Mouse (Mus musculus): Measurements from ENCODE around the gene Zbtb3. TPM values are rescaled to one million over a fixed set of nuclear protein-coding genes. Genes with fewer than 3 reads are reported as not detected.

The Zbtb3 gene
- polyA plus RNA-seq, 1 experiment from 2014 or later: 2.3 TPM

DNA sequence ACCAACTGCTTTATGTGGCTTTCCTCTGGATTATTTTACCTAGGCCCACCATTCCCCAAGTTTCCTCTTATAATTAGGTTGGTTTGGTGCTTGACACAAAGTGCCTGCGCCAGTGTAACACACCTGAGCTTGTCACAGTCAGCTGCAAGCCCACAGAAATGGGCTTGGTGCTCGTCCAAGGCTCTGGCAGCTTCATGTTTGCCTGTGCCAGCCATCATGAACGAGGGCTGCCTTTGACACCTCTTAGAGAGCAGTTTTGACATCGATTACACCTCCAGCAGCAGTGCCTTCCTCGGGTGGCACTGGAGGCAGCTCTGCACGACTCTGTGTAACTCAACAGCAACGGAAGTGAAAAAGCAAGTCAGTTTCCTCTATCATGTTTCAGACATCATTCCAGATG is 12.2 kb upstream of the Zbtb3 start:
- no peak for DNase-seq (ENCODE audit: low spot score)
- H3K4me2 ChIP-seq (replicated peaks; ENCODE audit: low read depth): no peak overlapping the region
- ATAC-seq (ENCODE audit: low FRiP score, low TSS enrichment): no peak
- TF ChIP-seq CTCF (IDR thresholded peaks at IDR 0.05; ENCODE audit: low read depth) (no peak), EP300 (optimal IDR thresholded peaks at IDR 0.05) (no peak)
- H3K9ac ChIP-seq (ENCODE audit: low read length): no peak overlapping the region
- no peaks in the 10 kb centered on the region for H3K4me1 ChIP-seq (replicated peaks; ENCODE audit: control insufficient read depth, insufficient read depth)
- H3K27ac ChIP-seq (replicated peaks): no peak overlapping the region
- WGBS: 77% methylated on average over 7 of the region's 7 CpGs
- no peaks in the 10 kb centered on the region for H3K27me3 ChIP-seq (ENCODE audit: control insufficient read depth, insufficient read depth, low read length)
- H3K9me3 ChIP-seq (ENCODE audit: control insufficient read depth, low read length): no peaks in the 10 kb centered on the region
- no peak overlapping the region for H3K4me3 ChIP-seq (ENCODE audit: low read depth, low read length)
- H3K36me3 ChIP-seq (ENCODE audit: control insufficient read depth, insufficient read depth, low read length): peaks cover 9% of the 10 kb centered on the region

DNA sequence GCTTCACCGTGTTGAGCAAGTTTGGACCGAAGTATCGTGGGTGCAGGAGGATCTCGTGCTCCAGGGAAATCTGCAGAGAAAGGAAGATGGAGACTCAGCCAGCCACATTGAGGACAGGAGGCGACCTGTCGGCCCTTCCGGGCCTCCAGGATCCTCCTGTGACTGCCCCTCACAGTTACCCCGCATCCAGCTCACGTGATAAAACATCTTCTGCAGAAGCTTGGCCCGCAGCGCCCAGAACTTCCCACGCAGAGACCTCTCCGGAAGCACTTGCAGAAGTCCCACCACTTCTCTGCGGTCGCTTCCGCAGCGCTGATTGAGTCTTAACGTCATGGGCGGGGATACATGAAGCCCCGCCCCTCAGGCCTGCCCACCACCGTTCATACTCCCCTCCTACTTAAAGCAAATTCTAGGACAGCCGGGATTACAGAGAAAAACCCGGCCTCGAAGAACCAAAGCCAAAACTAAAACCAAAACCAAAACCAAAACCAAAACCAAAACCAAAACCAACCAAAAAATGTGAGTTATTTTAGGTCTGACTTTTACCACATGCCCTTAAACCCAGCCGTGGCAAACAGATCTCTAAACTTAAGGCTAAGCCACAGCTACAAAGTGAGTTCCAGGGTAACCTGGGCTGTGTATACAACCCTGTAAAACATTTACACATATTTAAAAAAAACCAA is 4.0 kb upstream of the Zbtb3 start, which contains the start of gene Polr2g:
TSS of gene Polr2g (minus strand) at position 314 of the 683 bp plus-strand sequence.
- Histone ChIP-seq H3K4me3 (ENCODE audit: low read depth, low read length) (peak within 1 kb of the TSS; percentile 71), H3K9me3 (ENCODE audit: control insufficient read depth, low read length) (no peaks in the 10 kb centered on the region), H3K4me1 (replicated peaks; ENCODE audit: control insufficient read depth, insufficient read depth) (0 out of 2 replicates have a peak, but pooled peaks cover 3% of the 10 kb centered on the region), H3K9ac (ENCODE audit: low read length) (peak within 1 kb of the TSS; percentile 73), H3K4me2 (replicated peaks; ENCODE audit: low read depth) (peak within 1 kb of the TSS; percentile 60), H3K27ac (replicated peaks) (peak within 1 kb of the TSS; percentile 83), H3K36me3 (ENCODE audit: control insufficient read depth, insufficient read depth, low read length) (peaks cover 5% of the 10 kb centered on the region), H3K27me3 (ENCODE audit: control insufficient read depth, insufficient read depth, low read length) (no peaks in the 10 kb centered on the region)
- no peak for TF ChIP-seq CTCF (IDR thresholded peaks at IDR 0.05; ENCODE audit: low read depth)
- peak; percentile 12 for TF ChIP-seq EP300 (optimal IDR thresholded peaks at IDR 0.05)
- DNase-seq (ENCODE audit: low spot score) (peak; percentile 90), ATAC-seq (ENCODE audit: low FRiP score, low TSS enrichment) (peak; percentile 82)
- 1% methylated on average over 25 of the region's 25 CpGs for WGBS

DNA sequence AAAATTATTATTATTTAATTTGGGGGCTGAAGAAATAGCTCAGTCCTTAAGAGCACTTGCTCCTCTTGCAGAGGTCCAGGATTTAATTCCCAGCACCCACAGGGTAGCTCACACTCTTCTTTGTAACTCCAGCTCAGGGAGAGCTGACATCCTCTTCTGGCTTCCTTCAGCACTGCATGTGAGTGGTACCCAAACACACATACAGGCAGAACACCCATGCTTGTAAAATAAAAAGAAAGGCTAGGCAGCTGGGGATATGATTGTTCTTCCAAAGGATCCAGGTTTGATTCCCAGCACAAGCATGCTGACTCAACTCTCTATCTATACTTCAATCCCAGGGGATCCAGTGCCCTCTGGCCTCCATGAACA is 3.4 kb upstream of the Zbtb3 start:
- Histone ChIP-seq H3K27me3 (ENCODE audit: control insufficient read depth, insufficient read depth, low read length) (no peaks in the 10 kb centered on the region), H3K9ac (ENCODE audit: low read length) (no peak overlapping the region), H3K9me3 (ENCODE audit: control insufficient read depth, low read length) (no peaks in the 10 kb centered on the region), H3K36me3 (ENCODE audit: control insufficient read depth, insufficient read depth, low read length) (peaks cover under 1% of the 10 kb centered on the region; the same call in 1 of the 2 replicates), H3K27ac (replicated peaks) (peak overlapping the region; percentile 53; the same call in 1 of the 2 replicates), H3K4me2 (replicated peaks; ENCODE audit: low read depth) (no peak overlapping the region), H3K4me3 (ENCODE audit: low read depth, low read length) (peak overlapping the region; percentile 71; the same call in 1 of the 2 replicates), H3K4me1 (replicated peaks; ENCODE audit: control insufficient read depth, insufficient read depth) (0 out of 2 replicates have a peak, but pooled peaks cover 3% of the 10 kb centered on the region)
- ATAC-seq (ENCODE audit: low FRiP score, low TSS enrichment) (no peak), DNase-seq (ENCODE audit: low spot score) (no peak)
- TF ChIP-seq EP300 (optimal IDR thresholded peaks at IDR 0.05) (no peak), CTCF (IDR thresholded peaks at IDR 0.05; ENCODE audit: low read depth) (peak; percentile 20; the same call in 1 of the 2 replicates)

DNA sequence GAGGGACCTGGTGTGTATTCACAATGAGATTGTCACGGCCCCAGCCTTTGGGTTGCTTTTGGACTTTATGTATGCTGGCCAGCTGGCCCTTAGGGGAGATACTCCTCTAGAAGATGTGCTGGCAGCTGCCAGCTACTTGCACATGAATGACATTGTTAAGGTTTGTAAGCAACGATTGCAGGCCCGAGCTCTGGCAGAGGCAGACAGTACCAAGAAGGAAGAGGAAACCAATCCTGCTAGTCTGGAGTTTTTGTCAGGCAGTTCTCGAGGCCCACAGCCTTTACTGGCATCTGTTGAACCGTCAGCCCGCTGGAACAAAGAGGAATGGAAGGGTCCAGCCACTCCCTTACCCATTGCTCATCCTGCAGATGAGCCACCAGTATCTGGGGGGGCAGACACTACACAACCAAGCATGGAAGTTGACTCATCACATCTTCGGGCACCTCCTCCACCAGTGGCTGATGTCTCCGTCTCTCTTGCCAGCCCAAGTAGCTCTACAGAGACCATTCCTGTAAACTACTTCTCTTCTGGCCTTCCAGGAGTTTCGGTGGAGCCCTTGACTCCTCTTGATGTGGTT is 937 bp downstream of the Zbtb3 start:
- ATAC-seq (ENCODE audit: low FRiP score, low TSS enrichment) (no peak), DNase-seq (ENCODE audit: low spot score) (no peak)
- Histone ChIP-seq H3K4me2 (replicated peaks; ENCODE audit: low read depth) (peak overlapping the region; percentile 53), H3K27ac (replicated peaks) (peak overlapping the region; percentile 41; the same call in 1 of the 2 replicates), H3K4me1 (replicated peaks; ENCODE audit: control insufficient read depth, insufficient read depth) (0 out of 2 replicates have a peak, but pooled peaks cover 3% of the 10 kb centered on the region), H3K9ac (ENCODE audit: low read length) (no peak overlapping the region), H3K4me3 (ENCODE audit: low read depth, low read length) (no peak overlapping the region), H3K27me3 (ENCODE audit: control insufficient read depth, insufficient read depth, low read length) (no peaks in the 10 kb centered on the region), H3K9me3 (ENCODE audit: control insufficient read depth, low read length) (no peaks in the 10 kb centered on the region), H3K36me3 (ENCODE audit: control insufficient read depth, insufficient read depth, low read length) (0 out of 2 replicates have a peak, but pooled peaks cover 4% of the 10 kb centered on the region)
- TF ChIP-seq EP300 (optimal IDR thresholded peaks at IDR 0.05) (no peak), CTCF (IDR thresholded peaks at IDR 0.05; ENCODE audit: low read depth) (no peak)
- WGBS: 89% methylated on average over 9 of the region's 9 CpGs

DNA sequence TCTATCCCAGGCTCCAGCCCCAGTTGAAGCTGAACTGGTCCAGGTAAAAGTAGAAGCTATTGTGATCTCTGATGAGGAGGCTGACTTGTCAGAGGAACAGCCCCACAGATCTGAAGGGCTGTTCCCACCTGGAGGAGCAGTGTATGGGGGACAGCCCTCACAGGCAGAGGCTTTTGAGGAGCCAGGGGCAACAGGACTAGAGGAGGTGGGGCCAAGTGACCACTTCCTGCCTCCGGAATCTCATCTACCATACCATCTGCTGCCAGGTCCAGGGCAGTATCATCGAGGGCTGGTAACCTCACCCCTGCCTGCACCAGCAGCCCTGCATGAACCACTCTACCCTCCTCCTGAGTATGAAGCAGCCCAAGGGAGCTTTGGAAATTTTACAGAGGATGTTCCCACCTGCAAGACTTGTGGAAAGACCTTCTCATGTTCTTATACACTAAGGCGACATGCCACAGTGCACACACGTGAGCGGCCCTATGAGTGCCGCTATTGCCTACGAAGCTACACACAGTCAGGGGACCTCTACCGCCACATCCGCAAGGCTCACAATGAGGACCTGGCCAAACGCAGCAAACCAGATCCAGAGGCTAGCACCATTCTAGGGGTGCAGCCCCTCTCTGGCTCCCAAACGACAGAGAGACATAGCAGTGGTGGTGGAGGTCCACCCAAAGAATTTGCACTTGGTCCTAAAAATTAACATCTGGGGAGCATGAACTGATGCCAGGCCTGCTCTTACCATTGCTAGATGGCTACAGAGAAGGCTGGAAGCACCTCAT is 1.7 kb downstream of the Zbtb3 start:
- no peak overlapping the region for H3K9ac ChIP-seq (ENCODE audit: low read length)

More for the DNA sequence above, 1.7 kb downstream of the Zbtb3 start:
- DNase-seq (ENCODE audit: low spot score): no peak
- TF ChIP-seq EP300 (optimal IDR thresholded peaks at IDR 0.05): no peak
- no peak for TF ChIP-seq CTCF (IDR thresholded peaks at IDR 0.05; ENCODE audit: low read depth)
- Histone ChIP-seq H3K4me3 (ENCODE audit: low read depth, low read length) (no peak overlapping the region), H3K36me3 (ENCODE audit: control insufficient read depth, insufficient read depth, low read length) (0 out of 2 replicates have a peak, but pooled peaks cover 4% of the 10 kb centered on the region), H3K27ac (replicated peaks) (no peak overlapping the region), H3K4me2 (replicated peaks; ENCODE audit: low read depth) (no peak overlapping the region), H3K27me3 (ENCODE audit: control insufficient read depth, insufficient read depth, low read length) (no peaks in the 10 kb centered on the region), H3K9me3 (ENCODE audit: control insufficient read depth, low read length) (no peaks in the 10 kb centered on the region), H3K4me1 (replicated peaks; ENCODE audit: control insufficient read depth, insufficient read depth) (0 out of 2 replicates have a peak, but pooled peaks cover 3% of the 10 kb centered on the region)
- no peak for ATAC-seq (ENCODE audit: low FRiP score, low TSS enrichment)
- 89% methylated on average over 11 of the region's 11 CpGs for WGBS

Data from stomach, postnatal 0 days (tissue).